Mouse (Mus musculus) adrenal gland, adult 18-20 months (tissue): ENCODE results near the gene Slc9a9. TPM values are rescaled to one million over a fixed set of nuclear protein-coding genes. Genes with fewer than 3 reads are reported as not detected.
"Not testable (repeated sequence)": the region's sequence is repeated elsewhere in the genome, so short reads cannot be mapped to it uniquely, and the experiment has no call there.

ENCODE experiments used
- DNase-seq, 2 experiments: peaks; one replicate each; pipeline ENCODE4 v3.0.0; 2021 to 2022; ENCODE audit warnings: low spot score in 2 of 2
- long read RNA-seq, 2 experiments: library from polyadenylated mRNA; stranded (forward); transcript quantifications; one replicate each; pipeline ENCODE4 v2.0.0; 2021
- total RNA-seq, 2 experiments: library from RNA; stranded (reverse); gene quantifications; 1 replicate in 1 of 2; 2 replicates in 1 of 2; pipeline ENCODE4 v1.2.3; 2021

Slc9a9 gene
- 1 to 10 TPM; 2.4 to 4.1 TPM for total RNA-seq
- long read RNA-seq, experiment 1, partial matches to known transcripts: 0 of 1 reads
- long read RNA-seq, experiment 1, other reads (novel, unspliced or antisense): 0 of 1 reads
- long read RNA-seq, experiment 2, partial matches to known transcripts: 1 of 1 reads
- long read RNA-seq, experiment 2, other reads (novel, unspliced or antisense): 0 of 1 reads

- peak in 1 of 2 experiments; percentile 22 for DNase-seq
Observed at GRCm38 (mm10) chr9:94669791-94670577, at the start of gene Slc9a9. Slc9a9 (plus strand) TSS chr9:94669909.

- no peak for DNase-seq
Observed at GRCm38 (mm10) chr9:94620342-94620741, 49.4 kb upstream of the Slc9a9 start.

GRCm38 (mm10) chr9:94620846-94621245 lies 48.9 kb upstream of the Slc9a9 start:
- DNase-seq: no peak

- DNase-seq: no peak
Observed at GRCm38 (mm10) chr9:94621902-94622301, 47.8 kb upstream of the Slc9a9 start.

GRCm38 (mm10) chr9:94626737-94627136 lies 43.0 kb upstream of the Slc9a9 start:
- DNase-seq: no peak

GRCm38 (mm10) chr9:94628948-94629347 lies 40.8 kb upstream of the Slc9a9 start:
- DNase-seq: no peak

- DNase-seq: not testable (repeated sequence)
Observed at GRCm38 (mm10) chr9:94634275-94634674, 35.4 kb upstream of the Slc9a9 start.

GRCm38 (mm10) chr9:94645631-94646030 lies 24.1 kb upstream of the Slc9a9 start:
- no peak for DNase-seq

GRCm38 (mm10) chr9:94647425-94647824 lies 22.3 kb upstream of the Slc9a9 start:
- no peak for DNase-seq

- no peak for DNase-seq
Observed at GRCm38 (mm10) chr9:94649991-94650390, 19.7 kb upstream of the Slc9a9 start.

GRCm38 (mm10) chr9:94653198-94653597 lies 16.5 kb upstream of the Slc9a9 start:
- no peak for DNase-seq

- DNase-seq: no peak
Observed at GRCm38 (mm10) chr9:94653827-94654226, 15.9 kb upstream of the Slc9a9 start.

GRCm38 (mm10) chr9:94656265-94656664 lies 13.4 kb upstream of the Slc9a9 start:
- no peak for DNase-seq

GRCm38 (mm10) chr9:94659401-94660152 lies 10.1 kb upstream of the Slc9a9 start:
- DNase-seq: no peak

GRCm38 (mm10) chr9:94661768-94662167 lies 7.9 kb upstream of the Slc9a9 start:
- no peak for DNase-seq

- no peak for DNase-seq
Observed at GRCm38 (mm10) chr9:94665248-94665647, 4.5 kb upstream of the Slc9a9 start.

GRCm38 (mm10) chr9:94668589-94668988 lies 1.1 kb upstream of the Slc9a9 start:
- no peak for DNase-seq

GRCm38 (mm10) chr9:94670704-94671103 lies 995 bp downstream of the Slc9a9 start:
- no peak for DNase-seq

- DNase-seq: no peak
Observed at GRCm38 (mm10) chr9:94674704-94675103, 5.0 kb downstream of the Slc9a9 start.

GRCm38 (mm10) chr9:94678021-94678655 lies 8.4 kb downstream of the Slc9a9 start:
- DNase-seq: no peak

GRCm38 (mm10) chr9:94680468-94681094 lies 10.9 kb downstream of the Slc9a9 start:
- no peak for DNase-seq
